Mouse (Mus musculus) myocyte (in vitro differentiated cells): ENCODE measurements around the gene Pitpnb.

Source experiments
- MAX ChIP-seq: IDR thresholded peaks from one replicate; pipeline ENCODE4 v1.6.1; 2011; ENCODE audit warnings: low read depth, mild to moderate bottlenecking, control low read depth
- POLR2A ChIP-seq: IDR thresholded peaks from one replicate; pipeline ENCODE4 v1.6.1; 2011; ENCODE audit warnings: low read depth, mild to moderate bottlenecking, control low read depth, moderate library complexity; ENCODE audit not compliant: insufficient read length
- USF1 ChIP-seq: IDR thresholded peaks from one replicate; pipeline ENCODE4 v1.6.1; 2011; ENCODE audit warnings: low read depth, mild to moderate bottlenecking, control low read depth, moderate library complexity

GRCm38 (mm10) chr5:111376276-111377020 lies 45.9 kb downstream of the Pitpnb start:
- no peak for TF ChIP-seq USF1
- no peak for TF ChIP-seq POLR2A
- no peak for TF ChIP-seq MAX
